Mouse (Mus musculus) CH12F3 (cell line): ENCODE data around the gene Pomt1.

ENCODE experiments used
- in situ Hi-C: fragments of 300-500 bp; cut with MboI; formaldehyde crosslinking; loops from 2 replicates; pipeline ENCODE4 v1.14.3; 2020; ENCODE audit warnings: low sequenced_read_pairs

Pomt1 gene

GRCm38 (mm10) chr2:32235886-32236759 lies at the start of gene Pomt1:
Gene Pomt1, plus strand, starts transcription at chr2:32236590.
- in situ Hi-C loops: no loop called here

- in situ Hi-C loops: no loop called here
Observed at GRCm38 (mm10) chr2:32187019-32187551, 49.3 kb upstream of the Pomt1 start.

- in situ Hi-C loops: no loop called here
Observed at GRCm38 (mm10) chr2:32187649-32188048, 48.7 kb upstream of the Pomt1 start.

GRCm38 (mm10) chr2:32189060-32189681 lies 47.2 kb upstream of the Pomt1 start:
- in situ Hi-C loops: no loop called here

- in situ Hi-C loops: no loop called here
Observed at GRCm38 (mm10) chr2:32190620-32191019, 45.8 kb upstream of the Pomt1 start.

- in situ Hi-C loops: no loop called here
Observed at GRCm38 (mm10) chr2:32191872-32192507, 44.4 kb upstream of the Pomt1 start.

- in situ Hi-C loops: no loop called here
Observed at GRCm38 (mm10) chr2:32198977-32199376, 37.4 kb upstream of the Pomt1 start.

GRCm38 (mm10) chr2:32200033-32200432 lies 36.4 kb upstream of the Pomt1 start:
- in situ Hi-C loops: no loop called here

GRCm38 (mm10) chr2:32200712-32201111 lies 35.7 kb upstream of the Pomt1 start:
- in situ Hi-C loops: no loop called here

GRCm38 (mm10) chr2:32201527-32201926 lies 34.9 kb upstream of the Pomt1 start:
- in situ Hi-C loops: no loop called here

- in situ Hi-C loops: no loop called here
Observed at GRCm38 (mm10) chr2:32203853-32204252, 32.5 kb upstream of the Pomt1 start.

- in situ Hi-C loops: no loop called here
Observed at GRCm38 (mm10) chr2:32207682-32208081, 28.7 kb upstream of the Pomt1 start.

GRCm38 (mm10) chr2:32211689-32212088 lies 24.7 kb upstream of the Pomt1 start:
- in situ Hi-C loops: no loop called here

- in situ Hi-C loops: no loop called here
Observed at GRCm38 (mm10) chr2:32213000-32213399, 23.4 kb upstream of the Pomt1 start.

GRCm38 (mm10) chr2:32215576-32215975 lies 20.8 kb upstream of the Pomt1 start:
- in situ Hi-C loops: no loop called here

- in situ Hi-C loops: no loop called here
Observed at GRCm38 (mm10) chr2:32216506-32216905, 19.9 kb upstream of the Pomt1 start.

GRCm38 (mm10) chr2:32217656-32218055 lies 18.7 kb upstream of the Pomt1 start:
- in situ Hi-C loops: no loop called here

GRCm38 (mm10) chr2:32218113-32218512 lies 18.3 kb upstream of the Pomt1 start:
- in situ Hi-C loops: no loop called here

- in situ Hi-C loops: no loop called here
Observed at GRCm38 (mm10) chr2:32218541-32219334, 17.7 kb upstream of the Pomt1 start.

- in situ Hi-C loops: no loop called here
Observed at GRCm38 (mm10) chr2:32219501-32219900, 16.9 kb upstream of the Pomt1 start.

- in situ Hi-C loops: no loop called here
Observed at GRCm38 (mm10) chr2:32220021-32220420, 16.4 kb upstream of the Pomt1 start.
